Mouse (Mus musculus): ENCODE data around the gene Heatr4. TPM values are rescaled to one million over a fixed set of nuclear protein-coding genes. Genes with fewer than 3 reads are reported as not detected.

Gene Heatr4
- total RNA-seq, 4 experiments from 2014 or later: 0.11 to 0.14 TPM; not detected in 2

GRCm38 (mm10) chr12:83998341-83999107, 13.9 kb upstream of the Heatr4 start:
- DNase-seq (ENCODE audit: low spot score in 2 of 2): peak; percentile 20 to 28

- DNase-seq (ENCODE audit: low spot score in 2 of 2): no peak
Measured at GRCm38 (mm10) chr12:83997221-83997620, 12.6 kb upstream of the Heatr4 start.

- no peak for DNase-seq (ENCODE audit: low spot score in 2 of 2)
Measured at GRCm38 (mm10) chr12:83989378-83989777, 4.7 kb upstream of the Heatr4 start.

GRCm38 (mm10) chr12:83988483-83988882, 3.8 kb upstream of the Heatr4 start:
- DNase-seq (ENCODE audit: low spot score in 2 of 2): no peak

- peak; percentile 67 to 77 for DNase-seq (ENCODE audit: low spot score in 2 of 2)
Measured at GRCm38 (mm10) chr12:83987583-83988441, 3.2 kb upstream of the Heatr4 start, which contains the start of gene Acot2. Gene Acot2 (plus strand): TSS chr12:83987861.

- no peak for DNase-seq (ENCODE audit: low spot score in 2 of 2)
Measured at GRCm38 (mm10) chr12:83987242-83987582, 2.6 kb upstream of the Heatr4 start.

- DNase-seq (ENCODE audit: low spot score in 2 of 2): no peak
Measured at GRCm38 (mm10) chr12:83981615-83982014, 3.0 kb downstream of the Heatr4 start.

GRCm38 (mm10) chr12:83978862-83979261, 5.8 kb downstream of the Heatr4 start:
- no peak for DNase-seq (ENCODE audit: low spot score in 2 of 2)

GRCm38 (mm10) chr12:83972117-83972516, 12.5 kb downstream of the Heatr4 start:
- DNase-seq (ENCODE audit: low spot score in 2 of 2): peak in 1 of 2 experiments; percentile 38

GRCm38 (mm10) chr12:83965235-83965634, 19.4 kb downstream of the Heatr4 start:
- no peak for DNase-seq (ENCODE audit: low spot score in 2 of 2)

- DNase-seq (ENCODE audit: low spot score in 2 of 2): no peak
Measured at GRCm38 (mm10) chr12:83958278-83958677, 26.4 kb downstream of the Heatr4 start.

GRCm38 (mm10) chr12:83951711-83952575, 32.7 kb downstream of the Heatr4 start:
- no peak for DNase-seq (ENCODE audit: low spot score in 2 of 2)

- DNase-seq (ENCODE audit: low spot score in 2 of 2): peak; percentile 42 to 54
Measured at GRCm38 (mm10) chr12:83950840-83951701, 33.6 kb downstream of the Heatr4 start.

- DNase-seq (ENCODE audit: low spot score in 2 of 2): peak; percentile 69 to 82
Measured at GRCm38 (mm10) chr12:83950493-83950839, 34.2 kb downstream of the Heatr4 start, which contains the start of gene Riox1. Gene Riox1 (plus strand): TSS chr12:83950608.

- DNase-seq (ENCODE audit: low spot score in 2 of 2): no peak
Measured at GRCm38 (mm10) chr12:83949776-83950492, 34.7 kb downstream of the Heatr4 start.

GRCm38 (mm10) chr12:83949043-83949442, 35.6 kb downstream of the Heatr4 start:
- DNase-seq (ENCODE audit: low spot score in 2 of 2): no peak

GRCm38 (mm10) chr12:83947260-83947811, 37.3 kb downstream of the Heatr4 start:
- no peak for DNase-seq (ENCODE audit: low spot score in 2 of 2)

- no peak for DNase-seq (ENCODE audit: low spot score in 2 of 2)
Measured at GRCm38 (mm10) chr12:83941938-83942337, 42.7 kb downstream of the Heatr4 start.

GRCm38 (mm10) chr12:83940031-83940430, 44.6 kb downstream of the Heatr4 start:
- DNase-seq (ENCODE audit: low spot score in 2 of 2): no peak

Measured in layer of hippocampus, adult 8-10 months (tissue).